Mouse (Mus musculus): ENCODE data around the gene Rnf166. TPM values are rescaled to one million over a fixed set of nuclear protein-coding genes. Genes with fewer than 3 reads are reported as not detected.

Gene Rnf166
- polyA plus RNA-seq, 1 experiment from 2014 or later: 40.0 TPM

- peaks cover 26% of the 10 kb centered on the region for H3K27me3 ChIP-seq (replicated peaks; ENCODE audit: control insufficient read depth, insufficient read depth, low read length)
- ATAC-seq (ENCODE audit: low read depth) (no peak), DNase-seq (ENCODE audit: low spot score) (no peak)
- WGBS: 36% methylated on average over 12 of the region's 12 CpGs
- H3K4me2 ChIP-seq (ENCODE audit: low read depth, low read length): no peak overlapping the region
- H3K9me3 ChIP-seq (ENCODE audit: control insufficient read depth, low read length): no peaks in the 10 kb centered on the region
- peaks cover 5% of the 10 kb centered on the region; the same call in 1 of the 2 replicates for H3K4me1 ChIP-seq (ENCODE audit: control insufficient read depth, insufficient read depth, low read length)
- no peak overlapping the region for H3K27ac ChIP-seq (replicated peaks; ENCODE audit: low read depth, low read length)
- H3K36me3 ChIP-seq (ENCODE audit: control insufficient read depth, insufficient read depth, low read length): peaks cover 32% of the 10 kb centered on the region
- no peak overlapping the region for H3K4me3 ChIP-seq (ENCODE audit: low read depth, low read length)
- H3K9ac ChIP-seq (ENCODE audit: low read depth, low read length): no peak overlapping the region
Observed at GRCm38 (mm10) chr8:122463651-122464640, 11.9 kb downstream of the Rnf166 start.

GRCm38 (mm10) chr8:122462510-122462909 is 13.4 kb downstream of the Rnf166 start:
- DNase-seq (ENCODE audit: low spot score): no peak
- 65% methylated on average over 8 of the region's 8 CpGs for WGBS
- H3K36me3 ChIP-seq (ENCODE audit: control insufficient read depth, insufficient read depth, low read length): peaks cover 21% of the 10 kb centered on the region
- no peak overlapping the region for H3K9ac ChIP-seq (ENCODE audit: low read depth, low read length)
- H3K27me3 ChIP-seq (replicated peaks; ENCODE audit: control insufficient read depth, insufficient read depth, low read length): peaks cover 26% of the 10 kb centered on the region
- H3K4me3 ChIP-seq (ENCODE audit: low read depth, low read length): no peak overlapping the region
- no peaks in the 10 kb centered on the region for H3K9me3 ChIP-seq (ENCODE audit: control insufficient read depth, low read length)
- no peak overlapping the region for H3K4me2 ChIP-seq (ENCODE audit: low read depth, low read length)
- no peak for ATAC-seq (ENCODE audit: low read depth)
- no peak overlapping the region for H3K27ac ChIP-seq (replicated peaks; ENCODE audit: low read depth, low read length)
- H3K4me1 ChIP-seq (ENCODE audit: control insufficient read depth, insufficient read depth, low read length): peaks cover 5% of the 10 kb centered on the region; the same call in 1 of the 2 replicates

GRCm38 (mm10) chr8:122461473-122462148 is 14.3 kb downstream of the Rnf166 start:
- Histone ChIP-seq H3K4me1 (ENCODE audit: control insufficient read depth, insufficient read depth, low read length) (peaks cover 5% of the 10 kb centered on the region; the same call in 1 of the 2 replicates), H3K4me2 (ENCODE audit: low read depth, low read length) (no peak overlapping the region), H3K27ac (replicated peaks; ENCODE audit: low read depth, low read length) (no peak overlapping the region), H3K36me3 (ENCODE audit: control insufficient read depth, insufficient read depth, low read length) (peaks cover 12% of the 10 kb centered on the region), H3K27me3 (replicated peaks; ENCODE audit: control insufficient read depth, insufficient read depth, low read length) (peaks cover 26% of the 10 kb centered on the region), H3K9me3 (ENCODE audit: control insufficient read depth, low read length) (no peaks in the 10 kb centered on the region), H3K4me3 (ENCODE audit: low read depth, low read length) (no peak overlapping the region), H3K9ac (ENCODE audit: low read depth, low read length) (no peak overlapping the region)
- 0 out of 2 replicates have a peak, but pooled peaks have one; percentile 13 for ATAC-seq (ENCODE audit: low read depth)
- WGBS: 46% methylated on average over 11 of the region's 11 CpGs
- DNase-seq (ENCODE audit: low spot score): peak; percentile 61

- Histone ChIP-seq H3K9ac (ENCODE audit: low read depth, low read length) (peak within 1 kb of the TSS; percentile 40; the same call in 1 of the 2 replicates), H3K36me3 (ENCODE audit: control insufficient read depth, insufficient read depth, low read length) (peaks cover 9% of the 10 kb centered on the region), H3K4me3 (ENCODE audit: low read depth, low read length) (peak within 1 kb of the TSS; percentile 33), H3K4me1 (ENCODE audit: control insufficient read depth, insufficient read depth, low read length) (peaks cover 5% of the 10 kb centered on the region; the same call in 1 of the 2 replicates), H3K4me2 (ENCODE audit: low read depth, low read length) (peak within 1 kb of the TSS; percentile 57), H3K27me3 (replicated peaks; ENCODE audit: control insufficient read depth, insufficient read depth, low read length) (peaks cover 26% of the 10 kb centered on the region), H3K9me3 (ENCODE audit: control insufficient read depth, low read length) (no peaks in the 10 kb centered on the region), H3K27ac (replicated peaks; ENCODE audit: low read depth, low read length) (no peak within 1 kb of the TSS)
- 4% methylated on average over 40 of the region's 56 CpGs for WGBS
- DNase-seq (ENCODE audit: low spot score) (peak; percentile 73), ATAC-seq (ENCODE audit: low read depth) (peak; percentile 91)
Observed at GRCm38 (mm10) chr8:122460524-122461472, 15.1 kb downstream of the Rnf166 start, which contains the start of gene Snai3. Gene Snai3 (minus strand): TSS chr8:122460733.

- H3K9ac ChIP-seq (ENCODE audit: low read depth, low read length): peak overlapping the region; percentile 40; the same call in 1 of the 2 replicates
- ATAC-seq (ENCODE audit: low read depth) (no peak), DNase-seq (ENCODE audit: low spot score) (no peak)
Observed at GRCm38 (mm10) chr8:122459990-122460389, 15.9 kb downstream of the Rnf166 start.

GRCm38 (mm10) chr8:122459218-122459900 is 16.5 kb downstream of the Rnf166 start:
- H3K4me1 ChIP-seq (ENCODE audit: control insufficient read depth, insufficient read depth, low read length): peaks cover 5% of the 10 kb centered on the region; the same call in 1 of the 2 replicates
- peaks cover 26% of the 10 kb centered on the region for H3K27me3 ChIP-seq (replicated peaks; ENCODE audit: control insufficient read depth, insufficient read depth, low read length)
- DNase-seq (ENCODE audit: low spot score): no peak
- H3K27ac ChIP-seq (replicated peaks; ENCODE audit: low read depth, low read length): no peak overlapping the region
- H3K4me2 ChIP-seq (ENCODE audit: low read depth, low read length): 0 out of 2 replicates have a peak overlapping the region, but pooled peaks have one; percentile 57
- no peaks in the 10 kb centered on the region for H3K9me3 ChIP-seq (ENCODE audit: control insufficient read depth, low read length)
- 49% methylated on average over 6 of the region's 6 CpGs for WGBS
- H3K36me3 ChIP-seq (ENCODE audit: control insufficient read depth, insufficient read depth, low read length): no peaks in the 10 kb centered on the region
- no peak overlapping the region for H3K9ac ChIP-seq (ENCODE audit: low read depth, low read length)
- no peak overlapping the region for H3K4me3 ChIP-seq (ENCODE audit: low read depth, low read length)
- no peak for ATAC-seq (ENCODE audit: low read depth)

More at GRCm38 (mm10) chr8:122459990-122460389, 15.9 kb downstream of the Rnf166 start:
- H3K9me3 ChIP-seq (ENCODE audit: control insufficient read depth, low read length): no peaks in the 10 kb centered on the region
- H3K4me3 ChIP-seq (ENCODE audit: low read depth, low read length): peak overlapping the region; percentile 33
- peaks cover 5% of the 10 kb centered on the region; the same call in 1 of the 2 replicates for H3K4me1 ChIP-seq (ENCODE audit: control insufficient read depth, insufficient read depth, low read length)
- WGBS: 27% methylated on average over 6 of the region's 7 CpGs
- H3K27ac ChIP-seq (replicated peaks; ENCODE audit: low read depth, low read length): no peak overlapping the region
- H3K4me2 ChIP-seq (ENCODE audit: low read depth, low read length): peak overlapping the region; percentile 57
- H3K27me3 ChIP-seq (replicated peaks; ENCODE audit: control insufficient read depth, insufficient read depth, low read length): peaks cover 26% of the 10 kb centered on the region
- H3K36me3 ChIP-seq (ENCODE audit: control insufficient read depth, insufficient read depth, low read length): peaks cover under 1% of the 10 kb centered on the region; the same call in 1 of the 2 replicates

- H3K4me3 ChIP-seq (ENCODE audit: low read depth, low read length): no peak overlapping the region
- no peaks in the 10 kb centered on the region for H3K9me3 ChIP-seq (ENCODE audit: control insufficient read depth, low read length)
- DNase-seq (ENCODE audit: low spot score): no peak
- no peak overlapping the region for H3K9ac ChIP-seq (ENCODE audit: low read depth, low read length)
- ATAC-seq (ENCODE audit: low read depth): no peak
- 72% methylated on average over 11 of the region's 11 CpGs for WGBS
- 0 out of 2 replicates have a peak, but pooled peaks cover 5% of the 10 kb centered on the region for H3K4me1 ChIP-seq (ENCODE audit: control insufficient read depth, insufficient read depth, low read length)
- H3K4me2 ChIP-seq (ENCODE audit: low read depth, low read length): no peak overlapping the region
- H3K36me3 ChIP-seq (ENCODE audit: control insufficient read depth, insufficient read depth, low read length): no peaks in the 10 kb centered on the region
- peaks cover 26% of the 10 kb centered on the region for H3K27me3 ChIP-seq (replicated peaks; ENCODE audit: control insufficient read depth, insufficient read depth, low read length)
- no peak overlapping the region for H3K27ac ChIP-seq (replicated peaks; ENCODE audit: low read depth, low read length)
Observed at GRCm38 (mm10) chr8:122457171-122457570, 18.7 kb downstream of the Rnf166 start.

Data from embryonic facial prominence, embryonic 14.5 days (tissue).